Mouse (Mus musculus): ENCODE measurements around the gene Ttc7b.

DNA sequence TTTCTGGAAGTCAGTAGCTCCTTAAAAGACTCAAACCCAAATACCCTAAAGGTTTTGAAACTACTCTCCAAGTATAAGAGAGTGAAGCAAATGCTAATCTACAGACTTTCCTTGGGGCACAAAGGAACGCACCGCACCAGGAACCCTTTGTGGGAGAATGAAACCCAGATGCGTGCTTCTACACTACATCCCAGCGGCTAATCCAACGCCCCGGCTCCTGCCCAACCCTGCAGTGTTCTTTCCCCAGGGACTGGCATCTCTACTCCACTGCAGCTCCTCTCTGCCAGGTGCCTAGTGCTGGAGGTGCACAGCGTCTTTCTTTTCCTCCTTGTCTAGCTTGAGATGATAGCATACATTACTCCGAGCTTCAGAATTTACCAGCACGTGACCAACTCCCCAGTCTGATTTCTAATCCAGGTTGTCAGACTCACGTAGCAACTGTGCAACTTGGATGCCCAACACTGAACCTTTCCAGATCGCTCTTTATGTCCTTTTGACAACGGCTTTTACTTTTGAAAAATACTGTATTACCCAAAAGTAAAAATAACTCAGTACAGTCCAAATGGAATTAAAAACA is 72.8 kb downstream of the Ttc7b start:
- TF ChIP-seq CTCF (IDR thresholded peaks at IDR 0.05; ENCODE audit: control insufficient read depth, insufficient read depth, insufficient read length) = no peak
- no peak for TF ChIP-seq FOSL1 (IDR thresholded peaks at IDR 0.05; ENCODE audit: insufficient read depth, low read length, poor library complexity, severe bottlenecking)
- TF ChIP-seq MYOG (IDR thresholded peaks at IDR 0.05; ENCODE audit: control insufficient read depth, extremely low read depth, insufficient read length) = no peak
- TF ChIP-seq MYOD1 (IDR thresholded peaks at IDR 0.05; ENCODE audit: control insufficient read depth, insufficient read length, low read depth) = no peak
- no peak for TF ChIP-seq MAX (IDR thresholded peaks at IDR 0.05)
- TF ChIP-seq CEBPB (IDR thresholded peaks at IDR 0.05; ENCODE audit: low read depth) = no peak

Measured in C2C12 (cell line).